Mouse (Mus musculus): ENCODE data around the gene Csrp3.

The Csrp3 gene

DNA sequence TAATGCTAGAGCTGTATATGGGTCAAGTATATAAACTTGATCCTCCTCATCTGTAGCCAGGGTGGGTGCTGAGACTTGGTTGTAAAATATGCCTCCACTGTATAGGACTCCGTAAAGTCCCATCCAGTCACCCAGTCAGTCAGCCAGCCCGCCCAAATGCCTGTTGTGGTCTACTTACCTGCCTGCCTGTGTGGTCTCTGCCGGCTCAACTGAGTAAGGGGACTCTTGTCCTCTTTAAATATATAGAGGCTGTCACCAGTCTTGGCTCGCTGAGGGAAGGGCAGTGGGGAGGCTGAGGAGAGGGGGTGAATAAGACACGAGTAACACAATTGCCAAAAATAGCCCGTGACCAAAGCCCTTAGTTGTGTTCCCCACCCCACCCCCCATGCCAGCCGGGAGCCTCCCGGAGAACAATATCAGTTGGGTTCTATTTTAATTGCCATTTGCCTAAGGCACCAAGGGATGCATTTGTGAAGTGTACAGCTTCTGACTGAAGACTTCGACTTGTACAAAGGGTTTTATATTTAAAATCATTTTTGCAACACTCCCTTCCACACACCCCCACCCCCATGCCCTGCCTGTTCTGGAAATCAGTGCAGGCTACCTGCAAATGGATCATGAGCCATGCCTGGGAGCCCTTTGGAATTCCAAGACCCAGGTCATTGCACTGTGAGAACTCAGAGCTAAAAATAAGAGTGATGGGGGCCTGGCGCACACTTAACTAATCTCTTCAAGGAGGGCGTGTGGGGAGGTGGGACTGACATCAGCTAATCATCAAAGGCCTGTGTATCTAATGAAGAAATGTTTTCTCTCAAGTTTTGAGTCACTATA lies at the start of gene Csrp3:
Gene Csrp3, minus strand, starts transcription at position 214 of the 831 bp plus-strand sequence.
- no peak for DNase-seq (ENCODE audit: low spot score)

DNA sequence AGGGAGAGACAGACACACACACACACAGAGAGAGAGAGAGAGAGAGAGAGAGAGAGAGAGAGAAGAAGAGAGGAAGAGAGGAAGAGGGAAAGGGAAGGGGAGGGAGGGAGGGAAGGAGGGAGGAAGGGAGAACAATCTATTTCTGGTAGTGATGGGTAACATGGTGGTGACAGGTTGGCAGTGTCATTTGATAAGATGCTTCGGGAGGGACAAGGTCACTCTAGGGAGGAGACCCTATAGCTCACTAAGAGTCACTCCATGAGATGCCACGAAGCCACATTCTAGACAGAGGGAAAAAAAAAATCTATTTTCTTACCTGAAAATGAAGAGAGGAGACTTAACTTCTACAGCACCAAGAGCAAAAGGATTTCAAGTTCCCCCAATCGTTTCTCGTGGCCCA lies 48.2 kb upstream of the Csrp3 start:
- no peak for DNase-seq (ENCODE audit: low spot score)

DNA sequence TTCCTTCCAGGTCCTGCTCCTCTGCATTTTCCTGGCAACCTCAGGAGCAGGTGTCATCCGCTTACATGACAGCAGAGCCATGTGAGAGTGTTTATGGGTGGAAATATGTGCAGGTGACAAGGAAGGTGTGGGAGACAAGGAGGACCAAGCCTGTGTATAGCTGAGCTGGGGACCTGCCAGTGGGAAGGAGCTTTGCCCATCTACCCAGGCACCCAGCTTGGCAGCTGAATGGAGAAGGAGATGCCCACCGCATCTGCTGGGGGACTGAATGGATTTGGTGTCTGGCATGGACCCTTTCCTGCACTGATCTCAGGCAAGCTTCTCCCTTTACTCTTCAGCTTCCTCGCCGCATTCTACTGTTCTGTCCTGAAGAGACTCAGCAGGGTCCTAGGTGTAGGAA lies 47.6 kb upstream of the Csrp3 start:
- no peak for DNase-seq (ENCODE audit: low spot score)

DNA sequence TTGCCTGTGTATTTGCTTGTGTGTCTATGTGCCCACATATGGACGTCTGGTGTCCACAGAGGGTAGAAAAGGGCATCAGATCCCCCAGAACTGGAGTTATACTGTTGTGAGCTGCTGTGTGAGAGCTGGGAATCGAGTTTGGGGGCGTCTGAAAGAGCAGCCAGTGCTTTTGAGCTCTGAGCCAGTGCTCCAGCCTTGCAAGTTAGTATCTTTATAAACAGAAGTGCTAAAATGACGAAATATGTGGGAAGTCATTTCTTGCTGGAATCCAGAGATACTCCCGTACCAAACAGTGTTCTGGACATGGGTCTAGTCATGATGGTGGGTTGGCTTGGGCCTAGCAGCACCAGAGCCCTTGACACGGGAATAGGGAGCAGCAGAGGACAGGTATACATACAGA lies 46.9 kb upstream of the Csrp3 start:
- DNase-seq (ENCODE audit: low spot score): no peak

DNA sequence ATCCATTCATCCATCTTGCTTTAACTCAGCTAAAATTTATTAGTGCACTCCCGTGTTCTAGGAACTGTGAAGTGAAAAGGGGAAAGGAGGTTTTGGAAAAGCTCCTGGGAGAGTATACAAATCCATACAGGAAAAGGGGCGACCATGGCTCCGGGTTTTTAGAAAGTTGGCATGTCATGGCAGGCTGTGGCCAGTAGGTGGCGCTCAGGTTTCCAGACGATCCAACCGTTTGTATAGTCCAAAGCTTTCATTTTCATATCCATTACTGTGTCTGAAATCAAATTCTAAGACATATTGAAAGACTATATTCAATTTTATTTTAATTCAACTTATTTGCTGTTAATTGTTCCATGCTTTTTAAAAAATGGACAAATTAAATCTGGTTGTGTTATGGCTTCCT lies 46.3 kb upstream of the Csrp3 start:
- DNase-seq (ENCODE audit: low spot score): peak; percentile 84

DNA sequence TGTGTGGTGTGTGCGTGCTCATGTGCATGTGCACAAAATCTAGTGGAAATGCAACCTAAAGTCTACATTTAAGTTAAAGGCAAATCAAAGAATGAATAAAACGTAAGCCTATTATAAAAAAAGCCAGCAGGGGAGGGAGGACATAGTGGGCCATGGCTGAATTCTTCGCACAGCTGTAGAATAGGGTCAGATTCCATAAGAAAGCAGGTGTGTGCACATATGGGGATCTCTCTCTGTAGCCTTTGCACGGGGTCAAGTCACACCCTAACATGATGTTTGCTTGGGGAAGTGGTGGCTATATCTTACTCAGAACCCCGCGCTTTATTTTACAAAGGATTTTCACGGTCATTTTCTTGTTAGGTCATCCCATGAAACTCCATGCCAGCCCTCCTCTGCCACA lies 45.3 kb upstream of the Csrp3 start:
- no peak for DNase-seq (ENCODE audit: low spot score)

DNA sequence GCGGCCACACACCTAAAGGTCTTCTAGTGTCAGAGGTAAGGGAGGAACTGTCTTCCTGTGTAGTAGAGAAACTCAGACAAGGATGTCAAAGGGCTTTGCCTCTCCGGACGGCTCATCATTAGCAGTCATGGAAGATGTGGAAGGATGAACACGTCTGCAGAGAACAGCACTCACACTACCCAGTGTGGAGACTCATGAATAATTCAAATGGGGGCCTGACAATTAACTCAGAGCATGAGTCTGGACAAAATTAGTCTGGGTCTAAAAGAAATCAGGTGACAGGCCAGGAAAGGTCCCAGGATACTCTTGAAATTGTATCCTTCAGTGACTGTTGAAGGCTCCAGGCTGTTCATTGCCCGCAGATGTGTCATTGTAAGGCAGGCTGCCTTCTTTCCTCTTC lies 43.2 kb upstream of the Csrp3 start:
- no peak for DNase-seq (ENCODE audit: low spot score)

DNA sequence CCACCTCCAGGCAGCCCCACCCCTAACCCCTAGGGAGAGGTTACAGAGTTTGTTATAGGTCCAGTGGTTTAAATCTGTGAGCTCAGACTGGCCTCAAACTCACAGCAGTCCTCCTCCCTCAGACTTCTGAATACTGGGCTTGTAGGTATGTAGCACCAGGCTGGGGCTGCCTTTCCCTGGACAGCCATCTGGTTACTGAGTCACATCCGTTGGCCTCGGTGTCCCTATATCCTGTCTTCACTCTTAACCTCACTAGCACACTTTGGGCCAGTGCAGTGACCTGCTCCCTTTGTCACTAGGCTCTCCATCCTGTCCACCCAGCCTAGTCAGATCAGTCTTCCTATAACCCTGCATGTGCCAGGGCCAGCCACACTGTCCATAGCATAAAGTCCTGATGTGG lies 40.9 kb upstream of the Csrp3 start:
- no peak for DNase-seq (ENCODE audit: low spot score)

DNA sequence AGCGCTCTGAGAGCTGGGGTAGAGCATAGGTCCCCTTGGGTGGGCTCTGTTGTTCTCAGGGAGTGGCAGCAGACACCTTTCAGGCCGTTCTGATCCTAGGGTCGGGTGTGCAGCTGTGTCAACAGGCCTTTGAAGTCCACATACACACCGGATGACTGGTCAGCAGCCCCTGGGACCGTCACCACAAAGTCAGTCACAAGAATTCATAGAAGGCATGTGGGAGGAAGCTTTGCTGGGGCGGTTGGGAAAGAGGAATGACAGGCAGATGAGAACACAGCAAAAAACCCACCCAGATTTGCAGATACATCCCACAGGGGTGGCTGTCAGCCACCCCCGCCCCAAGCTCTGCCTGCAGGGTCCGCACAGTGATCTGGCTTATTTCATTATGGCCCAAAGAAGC lies 40.1 kb upstream of the Csrp3 start:
- no peak for DNase-seq (ENCODE audit: low spot score)

DNA sequence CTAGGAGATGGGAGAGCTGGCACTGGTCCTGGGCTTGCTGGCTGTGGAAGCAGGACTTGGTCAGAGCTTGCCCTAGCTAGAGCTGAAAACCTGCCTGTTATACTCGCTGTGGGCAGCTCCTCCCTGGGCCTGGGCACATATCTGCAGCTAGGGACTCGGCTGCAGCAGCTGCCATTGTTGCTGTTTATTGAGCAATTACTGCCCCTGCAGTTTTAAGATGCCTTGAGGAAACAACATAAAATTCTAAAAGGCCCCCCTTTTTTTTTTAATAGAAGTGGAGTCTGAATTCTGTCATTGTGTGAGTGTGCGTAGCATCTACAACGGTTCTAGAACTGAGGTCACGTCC lies 36.4 kb upstream of the Csrp3 start:
- DNase-seq (ENCODE audit: low spot score): peak; percentile 63

DNA sequence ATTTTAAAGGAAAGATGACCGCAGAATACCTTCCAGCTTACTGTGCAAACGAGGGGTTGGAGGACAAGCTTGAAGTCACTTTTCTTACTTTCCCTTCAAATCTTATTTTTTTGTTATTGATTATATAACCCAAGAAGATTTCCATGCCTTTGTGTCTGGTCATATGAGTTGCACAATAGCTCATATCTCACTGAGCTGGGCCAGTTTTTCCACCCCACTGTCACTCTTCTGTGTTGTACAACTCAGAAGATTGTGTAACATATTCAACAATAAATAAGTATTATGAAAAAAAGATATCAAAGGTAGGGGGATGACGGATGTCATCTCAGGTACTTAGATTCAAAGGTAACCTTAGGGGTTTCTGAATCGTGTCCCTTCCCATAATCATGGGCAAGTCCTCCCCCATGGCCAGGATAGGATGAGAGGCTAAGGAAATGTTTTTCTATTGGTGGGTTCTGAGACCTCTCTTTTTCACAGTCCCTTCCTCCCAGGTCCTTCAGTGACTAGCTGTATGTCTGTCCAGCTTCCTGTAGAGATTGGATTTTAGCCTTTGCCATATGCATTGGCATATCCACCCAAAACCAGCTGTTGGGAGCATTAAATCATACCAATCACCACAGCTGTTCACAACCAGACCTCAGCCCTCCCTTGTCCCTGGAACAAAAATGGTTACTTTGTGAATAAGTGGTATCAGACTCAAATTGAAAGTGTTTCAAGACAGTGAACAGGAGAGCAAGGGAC lies 35.9 kb upstream of the Csrp3 start:
- DNase-seq (ENCODE audit: low spot score): no peak

DNA sequence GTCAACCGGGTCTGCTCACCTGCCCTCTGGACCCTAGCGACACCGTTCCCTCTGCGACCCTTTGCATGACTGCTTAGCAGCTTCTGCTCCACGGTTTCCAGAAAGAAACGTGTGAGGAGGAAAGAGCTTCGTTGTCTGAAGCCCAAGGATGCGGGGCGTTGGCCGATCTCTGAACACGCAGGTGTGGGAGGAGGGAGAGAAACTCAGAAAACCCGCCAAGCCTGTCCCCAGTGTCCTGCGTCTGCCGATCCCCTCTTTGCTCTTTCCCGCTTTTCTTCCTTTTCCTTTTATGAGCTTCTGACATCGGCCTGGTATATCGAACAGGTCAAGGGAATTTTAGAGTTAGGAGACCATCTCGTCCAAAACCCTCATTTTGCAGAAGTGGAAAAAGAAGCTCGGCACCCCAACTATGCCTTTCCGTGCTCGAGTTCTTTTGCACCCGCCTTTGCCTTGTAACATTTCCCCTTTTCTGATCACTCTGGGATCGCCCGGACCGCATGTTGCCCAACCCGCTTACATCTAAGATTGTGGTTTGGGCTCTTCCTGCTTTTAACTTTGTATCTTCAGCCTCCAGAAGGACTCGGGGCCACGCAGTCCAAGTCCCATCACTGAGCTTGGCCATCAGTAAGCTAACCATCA lies 34.3 kb upstream of the Csrp3 start:
- peak; percentile 44 for DNase-seq (ENCODE audit: low spot score)

DNA sequence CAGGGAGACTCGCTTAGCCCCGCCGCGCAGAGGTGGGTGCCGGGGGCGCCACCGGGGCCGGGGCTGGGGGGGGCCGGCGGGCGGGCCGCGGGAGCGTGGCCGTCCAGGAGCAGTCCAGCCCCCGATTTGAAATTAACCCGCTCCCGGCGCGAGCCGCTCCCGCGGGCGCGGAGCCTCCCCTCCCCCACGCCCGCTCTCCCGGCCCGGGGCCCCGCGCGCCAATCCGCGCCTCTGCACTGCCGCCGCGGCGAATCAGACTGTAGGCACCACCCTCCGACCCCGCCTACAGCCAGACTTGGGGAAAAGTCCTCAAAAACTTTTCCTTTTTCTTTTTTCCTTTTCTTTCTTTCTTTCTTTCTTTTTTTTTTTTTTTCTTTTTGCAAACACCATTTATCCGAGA lies 33.7 kb upstream of the Csrp3 start, which contains the start of gene E2f8:
Gene E2f8, minus strand, starts transcription at position 111 of the 400 bp plus-strand sequence.
- peak; percentile 87 for DNase-seq (ENCODE audit: low spot score)

DNA sequence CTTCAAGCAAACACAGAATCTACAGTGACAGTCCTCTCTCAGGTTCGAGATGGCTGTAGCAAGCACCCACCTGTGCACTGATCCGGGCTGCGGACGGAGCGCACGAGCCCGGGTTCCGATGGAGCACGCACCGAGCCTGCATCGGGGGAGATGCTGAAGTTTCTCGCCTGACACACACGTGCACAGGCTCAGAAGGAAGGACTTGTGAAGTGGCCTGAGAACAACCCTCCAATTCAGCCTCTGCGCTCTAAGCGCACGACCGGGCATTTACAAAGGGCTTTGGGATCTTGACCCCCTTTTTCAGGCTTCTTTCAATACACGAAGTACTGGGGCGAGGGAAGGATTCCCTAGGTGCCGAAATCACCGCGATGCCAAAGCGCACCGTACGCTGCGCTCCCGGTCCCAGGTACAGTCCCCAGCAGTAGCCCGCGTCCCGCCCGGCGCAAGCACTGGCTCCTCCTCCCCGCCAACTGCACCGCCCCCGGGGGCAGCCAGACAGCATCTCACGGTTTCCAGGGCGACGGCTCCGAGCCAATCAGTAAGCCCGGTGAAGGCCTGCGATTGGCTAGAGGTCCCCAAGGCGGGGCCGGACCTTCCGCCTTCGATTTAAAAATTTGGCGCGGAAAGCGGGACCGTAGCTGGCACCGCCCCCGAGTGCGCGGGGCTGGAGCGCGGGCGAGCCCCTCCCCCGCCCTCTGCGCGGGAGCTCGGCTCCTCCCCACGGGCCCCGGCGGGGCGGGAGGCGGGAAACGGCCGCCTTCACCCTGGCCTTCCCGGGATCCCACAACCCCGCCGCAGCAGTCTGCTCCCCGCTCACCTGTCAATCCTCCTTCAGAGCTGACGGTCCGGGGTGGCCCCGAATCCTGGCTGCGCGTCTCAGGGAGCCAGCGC lies 33.0 kb upstream of the Csrp3 start:
- DNase-seq (ENCODE audit: low spot score): peak; percentile 97

DNA sequence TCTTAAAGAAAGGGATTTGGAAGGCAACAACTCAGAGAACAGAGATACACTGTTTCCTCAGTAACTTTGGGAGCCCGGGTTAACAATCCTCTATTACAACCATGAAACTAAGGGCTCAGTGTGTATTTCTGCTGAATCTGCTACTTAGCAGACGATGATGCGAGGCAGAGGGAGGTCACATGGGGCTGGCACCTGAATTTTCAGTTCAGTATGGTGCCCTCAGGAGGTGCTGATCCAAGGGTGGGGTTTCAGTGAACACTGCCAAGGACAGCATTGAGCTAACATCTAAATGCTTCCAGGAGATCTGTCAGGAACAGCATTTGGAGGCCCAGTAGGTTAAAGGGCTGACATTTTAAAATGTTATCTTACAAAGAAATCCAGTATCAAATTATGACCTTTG lies 31.7 kb upstream of the Csrp3 start:
- DNase-seq (ENCODE audit: low spot score): no peak

DNA sequence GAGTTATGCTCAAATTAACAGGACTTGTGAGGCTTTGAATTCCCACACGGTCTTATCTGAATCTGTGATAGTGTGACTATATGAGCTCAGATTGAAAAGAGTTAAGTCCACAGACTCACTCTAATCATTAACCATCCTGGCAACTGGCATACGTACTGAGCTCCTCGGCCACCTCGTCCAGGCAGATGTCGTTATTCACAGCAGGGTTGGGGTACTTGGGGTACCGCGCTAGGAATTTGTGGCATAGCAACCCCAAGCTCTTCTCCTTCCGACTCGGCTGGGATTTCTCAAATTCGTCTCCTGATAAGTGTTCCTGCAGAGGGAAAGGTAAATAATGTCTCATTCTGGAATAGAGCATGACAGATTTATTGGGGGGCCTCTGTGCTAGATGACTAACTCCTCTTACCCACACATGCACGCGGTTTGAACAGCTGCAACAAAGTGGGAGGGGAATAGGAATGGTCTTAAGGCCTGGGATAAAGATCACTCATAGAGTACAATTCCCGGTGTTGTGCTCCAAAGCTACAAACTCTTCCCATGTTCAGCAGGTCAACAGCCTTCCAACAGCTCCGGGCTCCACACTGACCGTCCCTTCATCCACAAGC lies 30.1 kb upstream of the Csrp3 start:
- DNase-seq (ENCODE audit: low spot score): no peak

DNA sequence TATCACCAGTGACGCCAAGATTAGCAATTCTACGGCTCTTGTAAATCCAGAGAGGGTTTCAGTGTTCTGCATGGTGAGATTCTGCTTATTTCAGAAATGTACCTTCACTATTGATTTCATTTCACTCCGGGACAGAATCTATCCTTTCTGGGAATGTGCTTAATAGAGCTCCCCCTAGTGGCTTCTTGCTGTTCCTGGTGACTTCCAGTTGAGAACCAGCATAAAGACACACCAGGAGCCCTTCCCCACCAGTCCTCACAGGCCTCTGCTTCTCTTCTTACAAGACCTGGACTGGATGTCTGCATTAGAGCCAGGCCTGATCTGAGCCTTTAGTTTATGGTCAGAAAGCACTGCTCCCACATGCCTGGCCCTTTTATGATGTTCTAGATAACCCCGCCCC lies 28.7 kb upstream of the Csrp3 start:
- DNase-seq (ENCODE audit: low spot score): no peak

DNA sequence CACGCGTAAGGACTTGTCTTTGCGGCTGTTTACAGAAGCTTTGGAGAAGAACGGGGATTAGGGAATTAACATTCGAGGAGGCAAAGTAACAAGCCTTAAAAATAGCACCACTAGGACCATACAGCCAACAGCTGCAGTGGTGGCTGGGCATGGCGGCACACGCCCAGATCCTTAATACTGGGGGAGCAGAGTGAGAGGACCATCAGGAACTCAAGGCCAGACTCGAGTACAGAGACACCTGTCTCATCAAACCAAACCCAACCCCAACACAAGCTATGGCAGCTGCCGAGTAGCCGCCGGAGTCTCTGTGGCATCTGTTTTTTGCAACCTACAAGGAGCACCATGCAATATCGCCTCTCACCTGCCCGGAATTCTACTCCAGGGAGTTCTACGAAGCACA lies 27.3 kb upstream of the Csrp3 start:
- no peak for DNase-seq (ENCODE audit: low spot score)

DNA sequence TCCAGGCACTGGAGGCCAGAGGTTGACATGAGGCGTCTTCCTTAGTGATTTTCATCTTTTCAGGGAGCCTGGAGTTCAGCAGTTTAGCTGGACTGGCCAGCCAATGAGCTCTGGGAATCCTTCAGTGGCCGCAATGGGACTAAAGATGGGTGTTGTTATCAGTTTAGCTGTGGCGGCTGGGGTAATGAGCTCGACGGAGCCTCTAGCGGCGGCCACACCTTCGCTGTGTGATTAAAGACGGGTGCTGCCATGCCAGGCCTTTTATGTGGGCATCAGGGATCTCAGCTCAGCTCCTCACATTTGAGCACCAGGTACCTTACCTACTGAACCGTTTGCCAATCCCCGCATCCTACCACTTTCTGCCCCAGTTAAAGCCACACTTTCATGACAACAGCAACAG lies 23.5 kb upstream of the Csrp3 start:
- DNase-seq (ENCODE audit: low spot score): no peak

DNA sequence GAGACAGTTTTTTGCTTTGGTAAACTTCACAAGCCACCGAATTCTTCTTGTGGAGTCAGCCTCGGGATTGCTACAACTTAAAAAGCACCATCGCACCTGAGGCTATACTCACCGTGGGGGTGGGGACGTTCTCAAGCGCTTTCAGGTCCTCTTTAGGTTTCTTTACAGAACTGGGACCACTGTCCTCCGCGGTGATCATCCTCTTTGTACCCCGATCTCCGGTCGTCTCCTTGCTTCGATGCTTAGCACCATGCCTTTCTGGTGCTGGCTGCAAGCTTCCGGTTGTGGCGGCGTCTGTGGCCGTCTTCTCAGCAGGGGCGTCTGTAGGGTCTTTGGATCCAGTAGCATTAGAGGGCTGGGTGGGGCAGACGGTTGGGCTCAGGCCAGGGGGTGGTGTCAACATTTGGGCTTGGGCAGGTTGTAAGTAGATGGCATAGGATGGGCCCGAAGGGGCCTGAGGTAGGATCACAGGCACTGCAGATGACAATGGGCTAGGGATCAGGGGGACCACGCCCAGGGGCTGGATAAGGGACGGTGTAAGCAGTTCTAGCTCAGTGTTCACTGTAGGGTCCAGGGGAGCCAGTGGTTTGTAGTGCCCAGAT lies 22.8 kb upstream of the Csrp3 start:
- DNase-seq (ENCODE audit: low spot score): no peak

DNA sequence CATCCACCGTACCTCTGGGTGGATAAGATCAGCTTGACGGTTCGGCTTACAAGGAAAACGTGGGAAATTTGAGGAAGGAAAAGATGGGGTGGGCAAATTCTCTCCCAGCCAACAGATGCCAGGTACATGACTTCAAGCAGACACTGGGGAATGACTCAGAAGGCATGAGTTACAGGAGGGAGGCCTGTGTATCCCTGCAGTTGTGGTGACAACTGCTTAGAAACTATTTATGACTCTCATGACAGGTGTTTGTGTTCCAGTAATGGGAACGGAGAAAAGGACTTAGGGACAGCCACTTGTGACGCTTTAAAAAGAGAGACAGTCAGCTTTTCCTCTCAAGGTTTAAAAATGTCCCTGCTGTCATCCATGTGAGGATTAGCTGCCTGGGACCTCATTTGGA lies 22.3 kb upstream of the Csrp3 start:
- no peak for DNase-seq (ENCODE audit: low spot score)

All from testis, postnatal 10 days (tissue).